Mouse (Mus musculus) cortical plate, adult 2 months (tissue): ENCODE data around the gene Obscn.

Source experiments
- CTCF ChIP-seq: fragments of 200-500 bp; IDR thresholded peaks from 2 replicates; pipeline ENCODE4 v1.5.1; 2011; ENCODE audit warnings: mild to moderate bottlenecking, control low read depth, low read length; ENCODE audit not compliant: insufficient read depth; ENCODE audit errors: extremely low read depth
- POLR2A ChIP-seq: fragments of 200-500 bp; IDR thresholded peaks from 2 replicates; pipeline ENCODE4 v1.6.1; 2011; ENCODE audit warnings: mild to moderate bottlenecking, low read length, control low read depth; ENCODE audit not compliant: insufficient read depth; ENCODE audit errors: extremely low read depth

DNA sequence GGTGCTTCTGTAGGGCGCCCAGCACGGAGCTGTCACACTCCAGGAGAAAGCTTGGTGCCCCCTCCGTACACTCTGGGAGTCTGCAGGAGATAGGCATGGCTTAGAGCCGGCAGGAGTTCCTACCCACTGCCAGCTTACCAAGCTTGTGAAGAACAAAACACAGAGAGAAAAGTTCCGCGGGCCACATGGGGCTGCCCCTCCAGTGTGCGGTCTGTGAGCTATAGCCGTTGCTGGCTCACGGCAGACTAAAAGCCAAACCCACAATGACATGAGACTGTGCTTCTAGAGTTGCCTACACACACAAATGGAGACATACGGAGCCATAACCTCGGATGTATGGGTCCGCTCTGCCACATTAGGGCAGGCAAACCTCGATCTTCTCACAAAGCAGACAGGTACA, 22.9 kb upstream of the Obscn start:
- TF ChIP-seq CTCF (no peak), POLR2A (no peak)
